Mouse (Mus musculus): ENCODE results near the gene Tmem95.

DNA sequence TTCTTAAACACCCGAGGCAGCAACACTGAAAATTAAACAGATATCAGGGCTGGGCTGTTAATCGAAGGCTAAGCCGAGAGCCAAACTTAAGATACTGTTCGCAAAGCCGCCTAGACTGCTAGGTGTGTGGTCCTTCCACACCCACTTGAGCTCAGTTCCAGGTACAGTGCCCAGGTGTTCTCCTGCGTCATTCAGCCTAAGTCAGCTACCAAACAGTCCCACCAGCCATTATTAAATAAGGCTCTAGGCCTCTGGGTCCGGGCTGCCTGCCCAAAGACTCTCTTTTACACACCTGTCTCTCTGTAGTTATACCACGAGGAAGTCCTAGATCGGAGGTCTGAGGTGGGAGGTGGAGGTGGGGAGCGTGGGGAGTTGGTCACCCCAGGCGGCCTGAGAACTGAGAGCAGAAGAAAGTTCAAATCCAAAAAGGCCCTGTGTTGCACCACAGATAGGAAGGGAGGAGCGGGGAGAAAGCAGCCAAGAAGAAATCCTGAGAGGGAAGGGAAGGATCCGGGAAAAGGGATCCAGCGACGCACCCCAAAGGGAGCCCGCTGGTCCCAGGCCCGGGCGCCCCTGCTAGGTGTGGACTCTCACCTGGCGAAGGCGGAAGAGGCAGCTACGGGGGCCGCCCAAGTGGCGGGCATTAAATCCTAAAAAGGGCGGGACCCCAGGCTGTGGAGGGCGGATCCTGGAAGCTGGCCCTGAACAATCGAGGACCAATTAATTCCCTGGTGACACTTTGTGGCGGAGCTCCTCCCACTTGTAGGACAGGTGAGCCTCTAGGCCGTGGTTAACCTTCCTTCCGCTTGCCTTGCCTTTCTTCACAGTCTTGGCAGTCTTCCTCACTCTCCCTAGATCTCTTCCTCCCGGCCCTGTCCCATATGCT, 19.5 kb downstream of the Tmem95 start, which contains the start of gene Tnk1:
- no peak for TF ChIP-seq CTCF (IDR thresholded peaks at IDR 0.05; ENCODE audit: control insufficient read depth, insufficient read depth, insufficient read length)
- no peak for TF ChIP-seq MYOD1 (IDR thresholded peaks at IDR 0.05; ENCODE audit: control insufficient read depth, insufficient read length, low read depth)
